Mouse (Mus musculus) limb, embryonic 14.5 days (tissue): ENCODE results near the gene Mrgprg. TPM values are rescaled to one million over a fixed set of nuclear protein-coding genes. Genes with fewer than 3 reads are reported as not detected.

Experiments
- ATAC-seq: fragments of 200-750 bp; cut with Nextera tagmentation; 2 replicates; pipeline ENCODE4 v1.8.0; 2017; ENCODE audit warnings: low read depth, moderate number of reproducible peaks, moderate TSS enrichment; ENCODE audit not compliant: low FRiP score
- DNase-seq: peaks from one replicate; pipeline ENCODE4 v3.0.0-alpha.2; 2015; ENCODE audit warnings: low spot score
- H3K27ac ChIP-seq: fragments of 300-500 bp; sonication (generic); replicated peaks from 2 replicates; pipeline ENCODE4 v1.5.1; 2014; ENCODE audit warnings: low read depth, mild to moderate bottlenecking, low read length, moderate library complexity, mixed read lengths
- H3K27me3 ChIP-seq: fragments of 300-500 bp; sonication (generic); 2 replicates; pipeline ENCODE4 v1.6.1; 2014; ENCODE audit warnings: low read length, mixed read lengths; ENCODE audit not compliant: control insufficient read depth, insufficient read depth
- H3K36me3 ChIP-seq: fragments of 300-500 bp; sonication (generic); 2 replicates; pipeline ENCODE4 v1.6.1; 2014; ENCODE audit warnings: mild to moderate bottlenecking, low read length, moderate library complexity, mixed read lengths; ENCODE audit not compliant: control insufficient read depth, insufficient read depth
- H3K4me1 ChIP-seq: fragments of 300-500 bp; sonication (generic); 2 replicates; pipeline ENCODE4 v1.6.1; 2014; ENCODE audit warnings: antibody characterized with exemption, low read length, mixed read lengths; ENCODE audit not compliant: control insufficient read depth, insufficient read depth
- H3K4me2 ChIP-seq: fragments of 300-500 bp; sonication (generic); replicated peaks from 2 replicates; pipeline ENCODE4 v1.6.1; 2014; ENCODE audit warnings: low read depth, mild to moderate bottlenecking, low read length, moderate library complexity; ENCODE audit not compliant: severe bottlenecking
- H3K4me3 ChIP-seq: fragments of 300-500 bp; sonication (generic); replicated peaks from 2 replicates; pipeline ENCODE4 v1.5.1; 2014; ENCODE audit warnings: low read length
- H3K9ac ChIP-seq: fragments of 300-500 bp; sonication (generic); 2 replicates; pipeline ENCODE4 v1.6.1; 2014; ENCODE audit warnings: mild to moderate bottlenecking, low read depth, low read length, moderate library complexity; ENCODE audit not compliant: severe bottlenecking
- H3K9me3 ChIP-seq: fragments of 300-500 bp; sonication (generic); 2 replicates; pipeline ENCODE4 v1.6.1; 2016; ENCODE audit warnings: low read length; ENCODE audit not compliant: control insufficient read depth
- POLR2A ChIP-seq: fragments of 200-500 bp; IDR thresholded peaks from 2 replicates; pipeline ENCODE4 v1.8.0; 2012; ENCODE audit warnings: inconsistent platforms, mild to moderate bottlenecking, moderate library complexity, borderline replicate concordance; ENCODE audit not compliant: insufficient read depth, insufficient read length; ENCODE audit errors: extremely low read depth
- WGBS: fragments of 180-500 bp; shearing (Covaris S2); extraction: QIAGEN DNeasy Blood & Tissue Kit; methylation state at CpG from one replicate; pipeline ENCODE4 v1.1.7; 2014; 5-methylcytosine and 5-hydroxymethylcytosine counted together
- polyA plus RNA-seq, 2 experiments: library from polyadenylated mRNA; depleted of rRNA in 1 of 2; stranded (reverse) in 1 of 2; unstranded in 1 of 2; fragments of >200 nt; fragmentation: Nextera tagmentation in 1 of 2; extraction: Ambion mirVana in 1 of 2; gene quantifications; 2 replicates each; pipeline versions ENCODE4 v1.2.1 to v1.2.3; 2012 to 2014

Gene Mrgprg
- polyA plus RNA-seq, 2 experiments: not detected

GRCm38 (mm10) chr7:143758956-143759355 lies 7.8 kb downstream of the Mrgprg start:
- WGBS: 57% methylated on average over 3 of the region's 3 CpGs
- TF ChIP-seq POLR2A: no peak
- Histone ChIP-seq H3K4me3 (no peak overlapping the region), H3K9ac (no peak overlapping the region), H3K36me3 (no peaks in the 10 kb centered on the region), H3K4me1 (0 out of 2 replicates have a peak, but pooled peaks cover 8% of the 10 kb centered on the region), H3K27ac (no peak overlapping the region), H3K9me3 (no peaks in the 10 kb centered on the region), H3K27me3 (no peaks in the 10 kb centered on the region), H3K4me2 (no peak overlapping the region)
- DNase-seq: no peak
- no peak for ATAC-seq

- no peak for TF ChIP-seq POLR2A
- no peaks in the 10 kb centered on the region for H3K36me3 ChIP-seq
- ATAC-seq (no peak), DNase-seq (no peak)
- H3K4me2 ChIP-seq: no peak overlapping the region
- H3K27ac ChIP-seq: no peak overlapping the region
- H3K27me3 ChIP-seq: no peaks in the 10 kb centered on the region
- H3K4me1 ChIP-seq: 0 out of 2 replicates have a peak, but pooled peaks cover 8% of the 10 kb centered on the region
- H3K4me3 ChIP-seq: no peak overlapping the region
- H3K9ac ChIP-seq: no peak overlapping the region
- no peaks in the 10 kb centered on the region for H3K9me3 ChIP-seq
- 82% methylated on average over 3 of the region's 3 CpGs for WGBS
Measured at GRCm38 (mm10) chr7:143757696-143758095, 9.1 kb downstream of the Mrgprg start.

GRCm38 (mm10) chr7:143757027-143757390 lies 9.8 kb downstream of the Mrgprg start:
- ATAC-seq: peak; percentile 91
- H3K36me3 ChIP-seq: no peaks in the 10 kb centered on the region
- no peak overlapping the region for H3K27ac ChIP-seq
- H3K9ac ChIP-seq: peak overlapping the region; percentile 49
- H3K27me3 ChIP-seq: no peaks in the 10 kb centered on the region
- no peaks in the 10 kb centered on the region for H3K9me3 ChIP-seq
- under 1% methylated on average over 12 of the region's 15 CpGs for WGBS
- peak overlapping the region; percentile 39 for H3K4me3 ChIP-seq
- no peak for TF ChIP-seq POLR2A
- peak; percentile 82 for DNase-seq
- H3K4me2 ChIP-seq: peak overlapping the region; percentile 79
- 0 out of 2 replicates have a peak, but pooled peaks cover 8% of the 10 kb centered on the region for H3K4me1 ChIP-seq

- Histone ChIP-seq H3K4me1 (0 out of 2 replicates have a peak, but pooled peaks cover 8% of the 10 kb centered on the region), H3K27me3 (no peaks in the 10 kb centered on the region), H3K9me3 (no peaks in the 10 kb centered on the region), H3K4me2 (peak within 1 kb of the TSS; percentile 79), H3K36me3 (no peaks in the 10 kb centered on the region), H3K4me3 (peak within 1 kb of the TSS; percentile 39), H3K9ac (peak within 1 kb of the TSS; percentile 49), H3K27ac (no peak within 1 kb of the TSS)
- TF ChIP-seq POLR2A: no peak
- WGBS: 28% methylated on average over 22 of the region's 22 CpGs
- DNase-seq (no peak), ATAC-seq (peak; percentile 31)
Measured at GRCm38 (mm10) chr7:143756125-143757026, 10.4 kb downstream of the Mrgprg start, which contains the start of gene Osbpl5. TSS of gene Osbpl5 (minus strand) at chr7:143756985.

- no peaks in the 10 kb centered on the region for H3K36me3 ChIP-seq
- H3K27ac ChIP-seq: no peak overlapping the region
- H3K4me3 ChIP-seq: no peak overlapping the region
- peak overlapping the region; percentile 49; the same call in 1 of the 2 replicates for H3K9ac ChIP-seq
- H3K4me2 ChIP-seq: no peak overlapping the region
- no peak for TF ChIP-seq POLR2A
- 0 out of 2 replicates have a peak, but pooled peaks cover 8% of the 10 kb centered on the region for H3K4me1 ChIP-seq
- no peak for DNase-seq
- no peak for ATAC-seq
- WGBS: 82% methylated on average over 9 of the region's 9 CpGs
- no peaks in the 10 kb centered on the region for H3K27me3 ChIP-seq
- no peaks in the 10 kb centered on the region for H3K9me3 ChIP-seq
Measured at GRCm38 (mm10) chr7:143755357-143756124, 11.3 kb downstream of the Mrgprg start.
